ENCODE assay signal across 12 mouse cellular contexts in the genomic region with DNA sequence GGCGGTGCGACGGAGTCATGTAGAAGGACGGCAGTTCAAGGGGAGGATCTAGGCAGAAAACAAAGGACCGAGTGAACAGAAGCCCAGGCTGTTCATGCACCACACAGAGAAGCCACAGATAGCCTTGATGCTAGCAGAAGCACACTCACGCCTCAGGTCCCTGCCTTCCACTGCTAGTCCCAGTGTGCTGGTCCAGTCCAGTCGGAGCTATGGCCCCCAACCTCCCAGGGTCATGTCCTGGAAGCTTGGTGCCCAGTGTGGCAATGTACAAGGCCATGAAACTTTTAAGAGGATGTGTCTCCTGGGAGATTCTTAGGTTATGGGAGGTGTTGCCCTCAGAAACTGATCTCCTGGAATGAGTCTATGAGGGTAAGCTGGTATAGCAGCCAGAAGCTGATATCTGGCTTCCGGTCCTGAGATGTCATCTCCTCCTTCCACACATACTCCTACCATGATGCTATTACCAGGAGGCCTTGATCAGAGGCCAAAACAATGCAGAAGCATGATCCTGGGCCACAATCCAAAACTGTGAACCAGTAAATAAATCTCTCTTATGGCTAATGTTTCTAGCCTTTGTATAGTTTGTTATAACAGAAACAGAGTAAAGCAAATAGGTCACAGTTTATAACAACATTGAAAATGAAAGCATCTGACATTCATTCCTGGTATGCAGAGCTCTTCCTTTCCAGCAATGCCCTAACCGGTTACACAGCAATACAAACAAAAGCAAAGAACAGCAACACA. TPM values are rescaled to one million over a fixed set of nuclear protein-coding genes. Genes with fewer than 3 reads are reported as not detected.
DNase-seq lines count a peak whose midpoint lies in the region; ATAC-seq lines count a peak whose summit lies in the region.
"Had no signal": no experiment of that assay in that cellular context is flagged by ENCODE, and none has a peak within 500 bp of the region (broad histone marks: within the 10 kb centered on the region; RNA-seq: fewer than 3 reads in every experiment).

No protein-coding gene starts in this region.

- H3K4me1 ChIP-seq in embryonic facial prominence, embryonic 15.5 days, result no peaks in the 10 kb centered on the region
- peaks cover 16% of the 10 kb centered on the region for H3K4me1 ChIP-seq in lung, embryonic 15.5 days

- no peak overlapping the region for H3K9ac ChIP-seq in embryonic facial prominence, embryonic 15.5 days
- no peak overlapping the region for H3K9ac ChIP-seq in lung, embryonic 15.5 days
- H3K9ac ChIP-seq: heart, embryonic 13.5 days had no signal

- 81% methylated on average over 9 of the region's 9 CpGs for WGBS in embryonic facial prominence, embryonic 15.5 days
- 67% methylated on average over 9 of the region's 9 CpGs for WGBS in lung, embryonic 15.5 days

- H3K4me2 ChIP-seq in embryonic facial prominence, embryonic 15.5 days (replicated peaks), result no peak overlapping the region
- H3K4me2 ChIP-seq in lung, embryonic 15.5 days, result no peak overlapping the region
- H3K4me2 ChIP-seq: heart, embryonic 13.5 days had no signal

- H3K9me3 ChIP-seq in embryonic facial prominence, embryonic 15.5 days (replicated peaks), result no peaks in the 10 kb centered on the region
- no peaks in the 10 kb centered on the region for H3K9me3 ChIP-seq in lung, embryonic 15.5 days
- H3K9me3 ChIP-seq: heart, embryonic 13.5 days had no signal

- DNase-seq in heart, adult 18-20 months, result peak; percentile 42 to 47
- DNase-seq in heart, postnatal 25 days (ENCODE audit: low spot score), result no peak
- peak; percentile 28 for DNase-seq in MN1 (ENCODE audit: low spot score)
- no peak for DNase-seq in thymus, postnatal 4 days
- DNase-seq in embryo, embryonic 11 days, result no peak
- DNase-seq: B cell, adult 2 months; thymus, postnatal 25 days had no signal

- H3K27ac ChIP-seq in embryonic facial prominence, embryonic 15.5 days (replicated peaks), result no peak overlapping the region
- H3K27ac ChIP-seq in lung, embryonic 15.5 days, result peak overlapping the region; percentile 64
- H3K27ac ChIP-seq: heart, embryonic 13.5 days had no signal

- ATAC-seq in embryonic facial prominence, embryonic 15.5 days (ENCODE audit: insufficient number of reproducible peaks, low FRiP score, low TSS enrichment, low read depth), result peak; percentile 34; the same call in 1 of the 2 replicates
- ATAC-seq in lung, embryonic 15.5 days (ENCODE audit: borderline replicate concordance, extremely low read depth, low FRiP score, low TSS enrichment), result peak; percentile 84; the same call in 1 of the 2 replicates
- no peak for ATAC-seq in megakaryocyte progenitor cell, adult 5-6 weeks (replicated peaks; ENCODE audit: poor library complexity)
- ATAC-seq: forebrain, embryonic 14.5 days had no signal

- intact Hi-C loops in heart, postnatal 25 days (cut with DNase I), result no loop called here

- H3K4me3 ChIP-seq in embryonic facial prominence, embryonic 15.5 days (replicated peaks), result no peak overlapping the region
- no peak overlapping the region for H3K4me3 ChIP-seq in lung, embryonic 15.5 days
- H3K4me3 ChIP-seq: heart, embryonic 13.5 days had no signal

- no peaks in the 10 kb centered on the region for H3K27me3 ChIP-seq in embryonic facial prominence, embryonic 15.5 days
- no peaks in the 10 kb centered on the region for H3K27me3 ChIP-seq in lung, embryonic 15.5 days
- H3K27me3 ChIP-seq: heart, embryonic 13.5 days had no signal

- peaks cover 34% of the 10 kb centered on the region for H3K36me3 ChIP-seq in embryonic facial prominence, embryonic 15.5 days
- no peaks in the 10 kb centered on the region; the same call in 1 of the 2 replicates for H3K36me3 ChIP-seq in lung, embryonic 15.5 days

RNA-seq across cellular contexts. Expression of a gene that starts 51.7 kb away (rescaled TPM):
- total RNA-seq in heart, adult 18-20 months (2021), result 10 to 100 TPM; 20.0 to 31.3 TPM
- total RNA-seq in heart, postnatal 25 days (2021), result 10 to 100 TPM; 15.7 to 20.6 TPM
- 31.3 and 33.6 TPM in 2 replicates for polyA plus RNA-seq in embryonic facial prominence, embryonic 15.5 days (2015; fragmentation: Nextera tagmentation; extraction: Ambion mirVana)
- polyA plus RNA-seq in lung, embryonic 15.5 days (2015; fragmentation: Nextera tagmentation; extraction: Ambion mirVana), result 25.2 and 25.4 TPM in 2 replicates
- 5.4 and 7.4 TPM in 2 replicates for total RNA-seq in megakaryocyte progenitor cell, adult 5-6 weeks (2015)
- 4.0 and 4.7 TPM in 2 replicates for total RNA-seq in megakaryocyte progenitor cell, adult 5-6 weeks (2017)

Comparison
In these comparisons a context has a peak if more than half of its experiments do, and no peak if none do; other contexts are left out.
1. DNase-seq: peak in heart, adult 18-20 months (2 of 2) and MN1 (single experiment); none in heart, postnatal 25 days (single experiment), thymus, postnatal 4 days (single experiment) and embryo, embryonic 11 days (single experiment).